Comparison of ENCODE assay signal across 8 mouse cellular contexts in genomic region chr11:114040391-114041035, GRCm38 (mm10). TPM values are rescaled to one million over a fixed set of nuclear protein-coding genes. Genes with fewer than 3 reads are reported as not detected.
DNase-seq lines count a peak whose midpoint lies in the region; ATAC-seq and TF ChIP-seq lines count a peak whose summit lies in the region.

No protein-coding gene starts in this region.

- H3K27me3 ChIP-seq in forebrain, postnatal 0 days (ENCODE audit: insufficient read depth, low read length): no peaks in the 10 kb centered on the region
- H3K27me3 ChIP-seq in neural tube, embryonic 14.5 days (ENCODE audit: control insufficient read depth, insufficient read depth, low read length): no peaks in the 10 kb centered on the region

- no peak for TF ChIP-seq CTCF in forebrain, postnatal 0 days (IDR thresholded peaks at IDR 0.05; ENCODE audit: low read depth)

- H3K27ac ChIP-seq in forebrain, postnatal 0 days (ENCODE audit: low read depth, low read length): no peak overlapping the region
- H3K27ac ChIP-seq in neural tube, embryonic 14.5 days (ENCODE audit: low read depth, low read length): peak overlapping the region; percentile 49; the same call in 1 of the 2 replicates

- intact Hi-C loops in left cerebral cortex, postnatal 25 days (cut with DNase I): no loop called here

- no peaks in the 10 kb centered on the region for H3K36me3 ChIP-seq in forebrain, postnatal 0 days (ENCODE audit: insufficient read depth)
- H3K36me3 ChIP-seq in neural tube, embryonic 14.5 days (ENCODE audit: control insufficient read depth, insufficient read depth, low read length): no peaks in the 10 kb centered on the region

- no peaks in the 10 kb centered on the region for H3K4me1 ChIP-seq in forebrain, postnatal 0 days (ENCODE audit: insufficient read depth)
- peaks cover 28% of the 10 kb centered on the region for H3K4me1 ChIP-seq in neural tube, embryonic 14.5 days (ENCODE audit: control insufficient read depth, insufficient read depth, low read length)

- no peak overlapping the region for H3K9ac ChIP-seq in forebrain, postnatal 0 days
- H3K9ac ChIP-seq in neural tube, embryonic 14.5 days (replicated peaks; ENCODE audit: low read depth, low read length): no peak overlapping the region

- no peak overlapping the region for H3K4me3 ChIP-seq in forebrain, postnatal 0 days (ENCODE audit: low read depth, low read length)
- H3K4me3 ChIP-seq in neural tube, embryonic 14.5 days (ENCODE audit: low read depth, low read length): no peak overlapping the region

- 12% methylated on average over 8 of the region's 10 CpGs for WGBS in forebrain, postnatal 0 days
- 3% methylated on average over 10 of the region's 10 CpGs for WGBS in neural tube, embryonic 14.5 days

- DNase-seq in adrenal gland, postnatal 25 days: peak; percentile 16
- no peak for DNase-seq in adrenal gland, adult (ENCODE audit: inconsistent age in 2 of 2, low spot score in 1 of 2)
- DNase-seq in cerebellum, adult 18-20 months: peak; percentile 24 to 30
- no peak for DNase-seq in forebrain, postnatal 0 days
- DNase-seq in kidney, postnatal 10 days: peak; percentile 66
- no peak for DNase-seq in left cerebral cortex, postnatal 25 days (ENCODE audit: low spot score in 2 of 2)
- no peak for DNase-seq in thymus, postnatal 25 days

- no peak overlapping the region for H3K4me2 ChIP-seq in forebrain, postnatal 0 days (ENCODE audit: low read depth)
- no peak overlapping the region for H3K4me2 ChIP-seq in neural tube, embryonic 14.5 days (ENCODE audit: low read depth, low read length)

- peak; percentile 32 for ATAC-seq in forebrain, postnatal 0 days
- ATAC-seq in neural tube, embryonic 14.5 days (ENCODE audit: low read depth): peak; percentile 80

- no peaks in the 10 kb centered on the region for H3K9me3 ChIP-seq in forebrain, postnatal 0 days (ENCODE audit: low read length)
- no peaks in the 10 kb centered on the region for H3K9me3 ChIP-seq in neural tube, embryonic 14.5 days (ENCODE audit: control insufficient read depth, low read length)

RNA-seq across cellular contexts. Expression of gene Sdk2, which starts 26.3 kb away (rescaled TPM):
- total RNA-seq in adrenal gland, postnatal 25 days (2021): 1.5 and 4.0 TPM in 2 replicates
- total RNA-seq in forebrain, postnatal 0 days (2014; rRNA removed): 14.1 and 18.5 TPM in 2 replicates
- 0.79 and 1.9 TPM in 2 replicates for polyA plus RNA-seq in forebrain, postnatal 0 days (2015; fragmentation: Nextera tagmentation; extraction: Ambion mirVana)
- 4.2 and 5.0 TPM in 2 replicates for polyA plus RNA-seq in neural tube, embryonic 14.5 days (2014; fragmentation: Nextera tagmentation; extraction: Ambion mirVana)
- 10 to 100 TPM; 29.1 to 30.1 TPM for total RNA-seq in left cerebral cortex, postnatal 25 days (2021)

Comparison
In these comparisons a context has a peak if more than half of its experiments do, and no peak if none do; other contexts are left out.
1. DNase-seq: peak in adrenal gland, postnatal 25 days (single experiment), cerebellum, adult 18-20 months (2 of 2) and kidney, postnatal 10 days (single experiment); none in adrenal gland, adult (0 of 2), forebrain, postnatal 0 days (single experiment), left cerebral cortex, postnatal 25 days (0 of 2) and thymus, postnatal 25 days (single experiment).